Comparison of ENCODE assay signal across 8 mouse cellular contexts in the genomic region with DNA sequence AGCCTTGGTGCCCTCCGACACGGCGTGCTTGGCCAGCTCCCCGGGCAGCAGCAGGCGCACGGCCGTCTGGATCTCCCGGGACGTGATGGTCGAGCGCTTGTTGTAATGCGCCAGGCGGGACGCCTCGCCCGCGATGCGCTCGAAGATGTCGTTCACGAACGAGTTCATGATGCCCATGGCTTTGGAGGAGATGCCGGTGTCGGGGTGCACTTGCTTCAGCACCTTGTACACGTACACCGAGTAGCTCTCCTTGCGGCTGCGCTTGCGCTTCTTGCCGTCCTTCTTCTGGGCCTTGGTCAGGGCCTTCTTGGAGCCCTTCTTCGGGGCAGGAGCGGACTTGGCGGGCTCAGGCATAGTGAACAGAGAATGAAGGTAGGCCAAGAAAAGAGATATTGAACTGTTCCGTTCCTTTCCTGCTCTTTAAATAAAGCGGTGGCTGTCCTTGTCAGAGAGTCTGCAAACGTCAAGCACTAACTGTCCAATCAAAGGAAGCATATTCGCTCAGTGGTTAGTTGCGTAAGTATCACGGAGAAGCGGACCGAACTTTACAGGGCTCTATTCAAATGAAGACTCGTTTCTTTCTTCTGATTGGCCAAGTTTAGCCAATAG. TPM values are rescaled to one million over a fixed set of nuclear protein-coding genes. Genes with fewer than 3 reads are reported as not detected.
DNase-seq lines count a peak whose midpoint lies in the region; ATAC-seq and TF ChIP-seq lines count a peak whose summit lies in the region.
"Not testable (repeated sequence)": the region's sequence is repeated elsewhere in the genome, so short reads cannot be mapped to it uniquely, and the experiment has no call there.

A gene (minus strand): TSS at position 394 of the 609 bp plus-strand sequence.

- not testable (repeated sequence) for H3K9me3 ChIP-seq in forebrain, embryonic 16.5 days (ENCODE audit: control insufficient read depth, low read length); lung, embryonic 14.5 days (ENCODE audit: low read depth, low read length); neural tube, embryonic 14.5 days (ENCODE audit: control insufficient read depth, low read length)

- not testable (repeated sequence) for H3K4me1 ChIP-seq in forebrain, embryonic 16.5 days (replicated peaks; ENCODE audit: control insufficient read depth, insufficient read depth, low read length); lung, embryonic 14.5 days (ENCODE audit: insufficient read depth); neural tube, embryonic 14.5 days (ENCODE audit: control insufficient read depth, insufficient read depth, low read length)

- WGBS in forebrain, embryonic 16.5 days, result under 1% methylated on average over 27 of the region's 42 CpGs
- WGBS in lung, embryonic 14.5 days, result 0% methylated on average over 27 of the region's 42 CpGs
- under 1% methylated on average over 32 of the region's 42 CpGs for WGBS in neural tube, embryonic 14.5 days

- peak; percentile 100 for DNase-seq in MEL-GATA-1-ER (ENCODE audit: extremely low read depth, low read depth)
- peak; percentile 43 for DNase-seq in cerebellum, adult 8-10 months
- peak; percentile 62 for DNase-seq in heart, postnatal 4 days
- DNase-seq in layer of hippocampus, adult 2 months (ENCODE audit: low spot score in 2 of 2), result peak; percentile 54 to 93
- peak; percentile 96 for DNase-seq in lung, embryonic 14.5 days
- peak; percentile 49 to 78 for DNase-seq in thymus, adult 18-20 months

- not testable (repeated sequence) for H3K36me3 ChIP-seq in forebrain, embryonic 16.5 days (ENCODE audit: control insufficient read depth, insufficient read depth); lung, embryonic 14.5 days (ENCODE audit: insufficient read depth); neural tube, embryonic 14.5 days (ENCODE audit: control insufficient read depth, insufficient read depth, low read length)

- ATAC-seq in forebrain, embryonic 16.5 days, result peak; percentile 93
- peak; percentile 95 for ATAC-seq in lung, embryonic 14.5 days (ENCODE audit: insufficient read depth)
- peak; percentile 91 for ATAC-seq in neural tube, embryonic 14.5 days (ENCODE audit: low read depth)

- not testable (repeated sequence) for TF ChIP-seq CTCF in layer of hippocampus, adult 2 months (conservative IDR thresholded peaks at IDR 0.05); lung, embryonic 14.5 days (IDR thresholded peaks at IDR 0.05; ENCODE audit: low read depth)

- not testable (repeated sequence) for H3K27me3 ChIP-seq in forebrain, embryonic 16.5 days (replicated peaks; ENCODE audit: control insufficient read depth, insufficient read depth, low read length); lung, embryonic 14.5 days (ENCODE audit: insufficient read depth, low read length); neural tube, embryonic 14.5 days (ENCODE audit: control insufficient read depth, insufficient read depth, low read length)

- H3K27ac ChIP-seq in forebrain, embryonic 16.5 days (ENCODE audit: low read length), result peak within 1 kb of the TSS; percentile 94
- H3K27ac ChIP-seq in layer of hippocampus, adult 2 months, result peak within 1 kb of the TSS; percentile 68; the same call in 1 of the 2 replicates
- peak within 1 kb of the TSS; percentile 96 for H3K27ac ChIP-seq in lung, embryonic 14.5 days (ENCODE audit: low read depth)
- H3K27ac ChIP-seq in neural tube, embryonic 14.5 days (ENCODE audit: low read depth, low read length), result peak within 1 kb of the TSS; percentile 66

- H3K4me3 ChIP-seq in forebrain, embryonic 16.5 days (replicated peaks; ENCODE audit: low read length), result peak within 1 kb of the TSS; percentile 54
- peak within 1 kb of the TSS; percentile 70 for H3K4me3 ChIP-seq in layer of hippocampus, adult 2 months
- H3K4me3 ChIP-seq in lung, embryonic 14.5 days (ENCODE audit: low read depth, low read length), result peak within 1 kb of the TSS; percentile 44
- peak within 1 kb of the TSS; percentile 45 for H3K4me3 ChIP-seq in neural tube, embryonic 14.5 days (ENCODE audit: low read depth, low read length)

- peak within 1 kb of the TSS; percentile 41 for H3K9ac ChIP-seq in forebrain, embryonic 16.5 days (replicated peaks; ENCODE audit: low read depth, low read length)
- peak within 1 kb of the TSS; percentile 66 for H3K9ac ChIP-seq in lung, embryonic 14.5 days
- peak within 1 kb of the TSS; percentile 32; the same call in 1 of the 2 replicates for H3K9ac ChIP-seq in neural tube, embryonic 14.5 days (replicated peaks; ENCODE audit: low read depth, low read length)

- H3K4me2 ChIP-seq in forebrain, embryonic 16.5 days (ENCODE audit: low read length), result peak within 1 kb of the TSS; percentile 73
- peak within 1 kb of the TSS; percentile 86 for H3K4me2 ChIP-seq in lung, embryonic 14.5 days
- peak within 1 kb of the TSS; percentile 68 for H3K4me2 ChIP-seq in neural tube, embryonic 14.5 days (ENCODE audit: low read depth, low read length)

RNA-seq across cellular contexts. Expression of the gene that starts here (rescaled TPM):
- polyA plus RNA-seq in forebrain, embryonic 16.5 days (2015; fragmentation: Nextera tagmentation; extraction: Ambion mirVana), result 0.23 and 0.47 TPM in 2 replicates
- 10 to 100 TPM; 23.5 to 23.8 TPM for total RNA-seq in heart, postnatal 4 days (2021)
- total RNA-seq in layer of hippocampus, adult 2 months (2021), result 1 to 10 TPM in 1 of 2 experiments, under 1 TPM in 1; 0.39 to 1.2 TPM
- polyA plus RNA-seq in lung, embryonic 14.5 days (2014; fragmentation: Nextera tagmentation; extraction: Ambion mirVana), result 1.0 and 1.8 TPM in 2 replicates
- 0.33 TPM in 1 of 2 replicates, not detected in the other for polyA plus RNA-seq in neural tube, embryonic 14.5 days (2014; fragmentation: Nextera tagmentation; extraction: Ambion mirVana)

Comparison
In these comparisons a context has a peak if more than half of its experiments do, and no peak if none do; other contexts are left out.
1. Peak in every context shown above with its lines: DNase-seq, ATAC-seq, H3K4me3 ChIP-seq and H3K27ac ChIP-seq.
2. RNA of the gene that starts here (total RNA-seq): 23.5 to 23.8 TPM in heart, postnatal 4 days; 0.39 to 1.2 TPM in layer of hippocampus, adult 2 months; every median in the first group is over 10 times any median in the second.
3. Peak in ATAC-seq, H3K4me3 ChIP-seq, H3K27ac ChIP-seq, H3K9ac ChIP-seq and H3K4me2 ChIP-seq in forebrain, embryonic 16.5 days; RNA of the gene not detected or under 1 TPM.
4. Peak in ATAC-seq, H3K4me3 ChIP-seq, H3K27ac ChIP-seq, H3K9ac ChIP-seq and H3K4me2 ChIP-seq in neural tube, embryonic 14.5 days; RNA of the gene not detected or under 1 TPM.
5. DNase-seq: peak in every context shown above with its lines; median percentile 100 in MEL-GATA-1-ER; 96 in lung, embryonic 14.5 days; 74 in layer of hippocampus, adult 2 months; 64 in thymus, adult 18-20 months; 62 in heart, postnatal 4 days; 43 in cerebellum, adult 8-10 months.